Mouse (Mus musculus): ENCODE results near the gene Rnf185.

- TF ChIP-seq CTCF (IDR thresholded peaks at IDR 0.05; ENCODE audit: low read depth): no peak
- TF ChIP-seq EP300 (IDR thresholded peaks at IDR 0.05; ENCODE audit: low read depth): no peak
Measured at GRCm38 (mm10) chr11:3412111-3412510, 40.1 kb downstream of the Rnf185 start.
